Mouse (Mus musculus) liver, adult 10 weeks (tissue): Measurements from ENCODE around the gene Kcnma1. TPM values are rescaled to one million over a fixed set of nuclear protein-coding genes. Genes with fewer than 3 reads are reported as not detected.

Experiments
- polyA plus RNA-seq: library from polyadenylated mRNA; stranded (reverse); fragments of 350-450 nt; fragmentation: Illumina TruSeq; extraction: RNeasy Lipid Tissue Mini Kit (QIAGEN cat#74804); gene quantifications from one replicate; pipeline ENCODE4 v1.2.3, GENCODE M21; 2014; ENCODE audit warnings: low read depth, low replicate concordance

Kcnma1 gene
- polyA plus RNA-seq: 0.11 TPM

GRCm38 (mm10) chr14:24014391-24014790, at the start of gene Kcnma1:
TSS of gene Kcnma1 (minus strand) at chr14:24014491.

Other genes starting within 250 kb of the Kcnma1 start
- gene Dlg5, start 231.4 kb upstream of the Kcnma1 start, polyA plus RNA-seq: 2.1 TPM